Mouse (Mus musculus): Measurements from ENCODE around the gene Endou.

DNA sequence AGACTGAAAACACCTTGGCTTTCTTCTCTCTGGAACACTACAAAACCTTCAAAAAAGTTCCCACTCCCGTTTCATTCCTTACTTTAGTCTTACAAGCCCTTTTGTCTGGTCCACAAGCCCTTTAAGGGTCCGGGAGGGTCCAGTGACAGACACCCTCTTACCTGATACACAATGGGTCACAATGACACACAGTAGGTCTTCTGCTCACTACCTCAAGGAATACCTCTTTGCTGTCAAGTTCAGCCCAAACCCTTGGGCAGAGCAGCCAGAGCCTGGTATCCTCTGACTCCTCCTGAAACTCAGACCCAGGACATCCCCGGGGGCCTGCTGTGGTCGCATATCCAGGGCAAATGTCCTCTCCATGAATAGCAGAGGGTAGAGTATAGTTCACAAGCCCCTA is 17.8 kb upstream of the Endou start:
- no peak for TF ChIP-seq POLR2A (IDR thresholded peaks at IDR 0.05; ENCODE audit: extremely low read depth, insufficient read depth, low read length)
- no peak for TF ChIP-seq CTCF (IDR thresholded peaks at IDR 0.05; ENCODE audit: extremely low read depth, insufficient read depth, low read length)
